Mouse (Mus musculus) forebrain, embryonic 10.5 days (tissue): ENCODE measurements around the gene Bcl11b. TPM values are rescaled to one million over a fixed set of nuclear protein-coding genes. Genes with fewer than 3 reads are reported as not detected.

ENCODE experiments used
- DNase-seq: peaks from one replicate; pipeline ENCODE4 v3.0.0-alpha.2; 2017; ENCODE audit warnings: low spot score; ENCODE audit errors: extremely low spot score
- H3K27ac ChIP-seq: fragments of 300-500 bp; sonication (generic); 2 replicates; pipeline ENCODE4 v1.5.1; 2016; ENCODE audit warnings: mild to moderate bottlenecking
- H3K27me3 ChIP-seq: fragments of 300-500 bp; sonication (generic); 2 replicates; pipeline ENCODE4 v1.6.1; 2016; ENCODE audit warnings: mild to moderate bottlenecking; ENCODE audit not compliant: poor library complexity, severe bottlenecking
- H3K36me3 ChIP-seq: fragments of 300-500 bp; sonication (generic); replicated peaks from 2 replicates; pipeline ENCODE4 v1.6.1; 2016; ENCODE audit warnings: mild to moderate bottlenecking, moderate library complexity
- H3K4me1 ChIP-seq: fragments of 300-500 bp; sonication (generic); 2 replicates; pipeline ENCODE4 v1.6.1; 2016
- H3K4me3 ChIP-seq: fragments of 300-500 bp; sonication (generic); 2 replicates; pipeline ENCODE4 v1.5.1; 2016; ENCODE audit warnings: mild to moderate bottlenecking, moderate library complexity
- H3K9me3 ChIP-seq: fragments of 300-500 bp; sonication (generic); 2 replicates; pipeline ENCODE4 v1.6.1; 2016; ENCODE audit warnings: mild to moderate bottlenecking, moderate library complexity
- WGBS: fragments of 180-500 bp; shearing (Covaris S2); methylation state at CpG from one replicate; pipeline ENCODE4 v1.1.7; 2016; 5-methylcytosine and 5-hydroxymethylcytosine counted together
- polyA plus RNA-seq: library from polyadenylated mRNA; unstranded; fragments of >200 nt; fragmentation: Nextera tagmentation; extraction: Ambion mirVana; gene quantifications from 2 replicates; pipeline ENCODE4 v1.2.1, GENCODE M21; 2016

Gene Bcl11b
- polyA plus RNA-seq, 1 experiment from 2014 or later: 5.5 TPM

DNA sequence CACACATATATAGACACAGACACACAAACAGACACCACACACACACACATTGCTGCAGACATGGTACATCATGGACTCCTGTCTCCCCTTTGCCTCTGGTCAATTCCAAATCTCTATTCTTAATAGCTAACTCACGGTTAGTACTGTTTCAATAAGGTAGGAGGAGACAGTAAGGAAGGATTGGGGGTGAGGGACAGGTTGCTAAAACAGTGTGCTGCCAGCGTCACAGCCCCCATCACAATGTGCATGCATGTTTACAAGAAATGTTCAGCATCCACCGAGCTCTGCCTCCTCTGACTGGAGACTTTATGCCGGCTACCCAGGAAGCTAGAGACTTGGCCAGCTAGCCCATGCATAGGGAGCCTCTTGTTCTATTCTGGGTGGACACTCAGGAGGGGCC is 9.0 kb downstream of the Bcl11b start:
- no peak for DNase-seq
- peaks cover 6% of the 10 kb centered on the region for H3K36me3 ChIP-seq
- H3K27ac ChIP-seq: no peak overlapping the region
- H3K9me3 ChIP-seq: no peaks in the 10 kb centered on the region
- peaks cover 86% of the 10 kb centered on the region for H3K4me1 ChIP-seq
- no peak overlapping the region for H3K4me3 ChIP-seq
- WGBS: 75% methylated on average over 4 of the region's 4 CpGs
- peaks cover 69% of the 10 kb centered on the region for H3K27me3 ChIP-seq

- H3K4me1 ChIP-seq: peaks cover 83% of the 10 kb centered on the region
- 81% methylated on average over 4 of the region's 4 CpGs for WGBS
- no peak for DNase-seq
- peaks cover 73% of the 10 kb centered on the region for H3K27me3 ChIP-seq
- no peak overlapping the region for H3K4me3 ChIP-seq
- no peak overlapping the region; the same call in 1 of the 2 replicates for H3K27ac ChIP-seq
- no peaks in the 10 kb centered on the region for H3K9me3 ChIP-seq
- H3K36me3 ChIP-seq: peaks cover 20% of the 10 kb centered on the region
Measured at GRCm38 (mm10) chr12:107993029-107993428, 10.4 kb downstream of the Bcl11b start.

DNA sequence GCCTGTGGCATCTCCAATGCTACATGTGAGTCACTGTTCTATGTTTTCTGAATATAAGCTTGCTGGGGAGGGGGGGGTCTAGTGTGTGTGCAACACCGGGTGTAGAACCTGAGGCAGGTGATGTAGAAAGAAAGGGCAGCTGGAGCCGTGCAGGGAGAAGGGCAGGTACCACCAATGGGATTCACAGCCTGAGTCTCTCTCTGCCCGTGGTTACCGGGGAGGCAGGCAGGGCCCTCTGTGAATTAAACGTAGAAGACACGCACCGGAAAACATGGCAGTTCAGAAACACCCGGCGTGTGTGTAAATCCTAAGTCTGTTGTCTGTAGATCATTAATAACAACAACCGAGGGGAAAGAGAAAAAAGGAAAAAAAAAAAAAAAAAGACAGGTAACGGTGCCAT is 12.2 kb downstream of the Bcl11b start:
- Histone ChIP-seq H3K4me1 (peaks cover 79% of the 10 kb centered on the region), H3K9me3 (no peaks in the 10 kb centered on the region), H3K27ac (no peak overlapping the region), H3K36me3 (peaks cover 28% of the 10 kb centered on the region), H3K4me3 (no peak overlapping the region), H3K27me3 (peaks cover 65% of the 10 kb centered on the region)
- DNase-seq: no peak
- WGBS: 83% methylated on average over 11 of the region's 11 CpGs

GRCm38 (mm10) chr12:107983211-107983610 is 20.2 kb downstream of the Bcl11b start:
- H3K27ac ChIP-seq: no peak overlapping the region
- H3K27me3 ChIP-seq: peaks cover 68% of the 10 kb centered on the region
- H3K4me1 ChIP-seq: peaks cover 76% of the 10 kb centered on the region

DNA sequence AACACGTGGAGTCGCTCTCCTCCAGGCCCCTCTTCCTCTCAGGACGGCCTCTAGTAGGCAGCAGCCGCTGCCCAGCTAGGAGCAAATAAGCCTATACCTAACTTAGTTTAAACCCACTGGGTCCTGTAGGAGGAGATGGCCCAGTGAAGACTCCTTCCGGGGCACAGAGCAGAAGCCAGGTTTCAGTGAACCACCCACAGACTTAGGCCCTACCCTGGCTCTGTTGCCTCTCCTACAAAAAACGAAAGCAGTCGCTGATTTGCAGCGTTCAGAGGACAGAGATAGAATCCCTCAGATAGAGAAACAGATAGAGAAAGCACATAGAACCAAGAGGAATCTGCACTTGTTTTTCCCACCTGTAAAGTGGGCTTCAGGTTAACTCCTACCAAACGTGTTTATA is 21.1 kb downstream of the Bcl11b start:
- peak overlapping the region; percentile 98 for H3K27ac ChIP-seq
- peaks cover 74% of the 10 kb centered on the region for H3K27me3 ChIP-seq
- no peaks in the 10 kb centered on the region for H3K9me3 ChIP-seq
- peaks cover 21% of the 10 kb centered on the region for H3K36me3 ChIP-seq
- no peak for DNase-seq
- WGBS: 66% methylated on average over 9 of the region's 9 CpGs
- peaks cover 76% of the 10 kb centered on the region for H3K4me1 ChIP-seq
- H3K4me3 ChIP-seq: peak overlapping the region; percentile 53; the same call in 1 of the 2 replicates

More at GRCm38 (mm10) chr12:107983211-107983610, 20.2 kb downstream of the Bcl11b start:
- DNase-seq: no peak
- WGBS: 88% methylated on average over 8 of the region's 8 CpGs
- Histone ChIP-seq H3K9me3 (no peaks in the 10 kb centered on the region), H3K36me3 (peaks cover 23% of the 10 kb centered on the region), H3K4me3 (no peak overlapping the region)

GRCm38 (mm10) chr12:107981231-107981630 is 22.2 kb downstream of the Bcl11b start:
- H3K36me3 ChIP-seq: peaks cover 15% of the 10 kb centered on the region; the same call in 1 of the 2 replicates
- no peak for DNase-seq
- no peaks in the 10 kb centered on the region for H3K9me3 ChIP-seq
- H3K27ac ChIP-seq: peak overlapping the region; percentile 98
- H3K27me3 ChIP-seq: peaks cover 79% of the 10 kb centered on the region
- WGBS: 21% methylated on average over 6 of the region's 6 CpGs
- peak overlapping the region; percentile 53 for H3K4me3 ChIP-seq
- H3K4me1 ChIP-seq: peaks cover 80% of the 10 kb centered on the region

- peak overlapping the region; percentile 98 for H3K27ac ChIP-seq
- H3K4me1 ChIP-seq: peaks cover 82% of the 10 kb centered on the region
- WGBS: under 1% methylated on average over 51 of the region's 51 CpGs
- DNase-seq: peak; percentile 87
- peaks cover 7% of the 10 kb centered on the region; the same call in 1 of the 2 replicates for H3K36me3 ChIP-seq
- H3K9me3 ChIP-seq: no peaks in the 10 kb centered on the region
- H3K4me3 ChIP-seq: peak overlapping the region; percentile 53
- peaks cover 79% of the 10 kb centered on the region for H3K27me3 ChIP-seq
Measured at GRCm38 (mm10) chr12:107980261-107980961, 23.0 kb downstream of the Bcl11b start.

GRCm38 (mm10) chr12:107979710-107980260 is 23.6 kb downstream of the Bcl11b start:
- Histone ChIP-seq H3K4me1 (peaks cover 89% of the 10 kb centered on the region), H3K27me3 (peaks cover 76% of the 10 kb centered on the region), H3K9me3 (no peaks in the 10 kb centered on the region), H3K36me3 (0 out of 2 replicates have a peak, but pooled peaks cover 5% of the 10 kb centered on the region), H3K4me3 (peak overlapping the region; percentile 53), H3K27ac (peak overlapping the region; percentile 98)
- peak; percentile 88 for DNase-seq
- WGBS: 1% methylated on average over 28 of the region's 28 CpGs

- Histone ChIP-seq H3K27ac (peak overlapping the region; percentile 98), H3K9me3 (no peaks in the 10 kb centered on the region), H3K27me3 (peaks cover 66% of the 10 kb centered on the region), H3K4me3 (peak overlapping the region; percentile 53), H3K36me3 (0 out of 2 replicates have a peak, but pooled peaks cover under 1% of the 10 kb centered on the region), H3K4me1 (peaks cover 99% of the 10 kb centered on the region)
- no peak for DNase-seq
- 39% methylated on average over 8 of the region's 8 CpGs for WGBS
Measured at GRCm38 (mm10) chr12:107978736-107979255, 24.6 kb downstream of the Bcl11b start.

DNA sequence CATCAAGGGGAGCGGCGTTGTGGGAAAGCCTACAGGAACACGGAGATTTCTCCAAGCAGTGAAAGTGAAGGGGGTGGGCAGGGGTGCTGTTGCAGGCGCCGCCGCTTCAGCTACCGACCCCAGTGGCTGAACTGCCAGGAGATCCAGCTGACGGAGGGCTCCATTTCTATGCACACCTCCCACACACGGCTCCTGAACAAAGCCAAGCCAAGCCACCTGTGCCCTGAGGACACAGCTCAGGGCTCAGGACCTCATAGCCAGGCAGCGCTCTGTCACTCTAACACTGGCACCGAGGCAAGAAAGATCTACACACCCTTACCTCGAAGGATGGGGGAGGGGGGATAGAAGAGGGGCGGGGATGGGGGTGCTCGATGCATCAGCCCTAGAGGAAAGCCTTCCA is 25.3 kb downstream of the Bcl11b start:
- Histone ChIP-seq H3K27me3 (peaks cover 64% of the 10 kb centered on the region), H3K27ac (peak overlapping the region; percentile 98), H3K36me3 (no peaks in the 10 kb centered on the region), H3K9me3 (no peaks in the 10 kb centered on the region), H3K4me3 (peak overlapping the region; percentile 53), H3K4me1 (peaks cover 100% of the 10 kb centered on the region)
- 2% methylated on average over 14 of the region's 14 CpGs for WGBS
- DNase-seq: no peak

GRCm38 (mm10) chr12:107977534-107977933 is 25.9 kb downstream of the Bcl11b start:
- peaks cover 65% of the 10 kb centered on the region for H3K27me3 ChIP-seq
- peak overlapping the region; percentile 53 for H3K4me3 ChIP-seq
- peaks cover 100% of the 10 kb centered on the region for H3K4me1 ChIP-seq
- no peaks in the 10 kb centered on the region for H3K9me3 ChIP-seq
- peak overlapping the region; percentile 98 for H3K27ac ChIP-seq
- WGBS: 1% methylated on average over 9 of the region's 9 CpGs
- DNase-seq: no peak
- H3K36me3 ChIP-seq: no peaks in the 10 kb centered on the region

GRCm38 (mm10) chr12:107977086-107977485 is 26.3 kb downstream of the Bcl11b start:
- Histone ChIP-seq H3K27me3 (peaks cover 65% of the 10 kb centered on the region), H3K9me3 (no peaks in the 10 kb centered on the region), H3K4me1 (peaks cover 100% of the 10 kb centered on the region), H3K36me3 (no peaks in the 10 kb centered on the region), H3K27ac (peak overlapping the region; percentile 98), H3K4me3 (peak overlapping the region; percentile 53)
- 11% methylated on average over 8 of the region's 8 CpGs for WGBS
- DNase-seq: no peak

- Histone ChIP-seq H3K27ac (peak overlapping the region; percentile 98), H3K9me3 (no peaks in the 10 kb centered on the region), H3K4me1 (peaks cover 100% of the 10 kb centered on the region), H3K27me3 (peaks cover 64% of the 10 kb centered on the region), H3K36me3 (no peaks in the 10 kb centered on the region), H3K4me3 (peak overlapping the region; percentile 53)
- DNase-seq: no peak
- WGBS: 8% methylated on average over 22 of the region's 22 CpGs
Measured at GRCm38 (mm10) chr12:107976571-107977001, 26.8 kb downstream of the Bcl11b start.
